Mouse (Mus musculus): ENCODE measurements at regions not wholly inside any gene's neighbourhood (a gene's known extent, or its start where the extent isn't known, plus 50 kb on each side); places are given as distances from the start of the nearest gene placed in this dataset.

DNA sequence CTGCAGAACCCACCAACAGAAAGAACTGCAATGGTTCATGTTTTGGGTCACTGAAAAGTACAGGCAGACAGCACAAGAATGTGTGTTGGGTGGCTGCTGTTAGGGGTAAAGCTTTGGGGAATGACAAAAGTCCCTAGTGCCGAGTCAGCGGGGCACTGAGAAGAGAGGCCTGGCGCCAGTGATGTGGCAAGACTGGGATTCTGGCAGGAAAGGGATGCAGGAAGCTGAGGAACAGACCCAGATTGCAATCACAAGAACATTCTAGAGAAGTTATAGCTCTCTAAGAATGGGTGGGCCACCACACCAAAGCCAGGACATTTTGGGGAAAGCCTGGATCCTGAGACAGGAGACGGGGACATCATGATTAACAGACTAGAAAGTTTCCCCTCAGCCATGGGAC is 241.0 kb downstream of the Sipa1l2 start:
- in situ Hi-C loops (cut with MboI; ENCODE audit: low pct_ligation_motif_present, low pct_unique_long_range_greater_than_20kb, low sequenced_read_pairs), result loop anchor here (25.0 kb wide), 1 partner anchor 234 kb away; the partner anchor contains the start of gene Sipa1l2
- Histone ChIP-seq H3K36me3 (replicated peaks in 1 of 2; ENCODE audit: control insufficient read depth in 1 of 2, insufficient read depth in 1 of 2, low read length in 1 of 2) (no peaks in the 10 kb centered on the region), H3K9me3 (replicated peaks; ENCODE audit: low read length) (no peaks in the 10 kb centered on the region)

DNA sequence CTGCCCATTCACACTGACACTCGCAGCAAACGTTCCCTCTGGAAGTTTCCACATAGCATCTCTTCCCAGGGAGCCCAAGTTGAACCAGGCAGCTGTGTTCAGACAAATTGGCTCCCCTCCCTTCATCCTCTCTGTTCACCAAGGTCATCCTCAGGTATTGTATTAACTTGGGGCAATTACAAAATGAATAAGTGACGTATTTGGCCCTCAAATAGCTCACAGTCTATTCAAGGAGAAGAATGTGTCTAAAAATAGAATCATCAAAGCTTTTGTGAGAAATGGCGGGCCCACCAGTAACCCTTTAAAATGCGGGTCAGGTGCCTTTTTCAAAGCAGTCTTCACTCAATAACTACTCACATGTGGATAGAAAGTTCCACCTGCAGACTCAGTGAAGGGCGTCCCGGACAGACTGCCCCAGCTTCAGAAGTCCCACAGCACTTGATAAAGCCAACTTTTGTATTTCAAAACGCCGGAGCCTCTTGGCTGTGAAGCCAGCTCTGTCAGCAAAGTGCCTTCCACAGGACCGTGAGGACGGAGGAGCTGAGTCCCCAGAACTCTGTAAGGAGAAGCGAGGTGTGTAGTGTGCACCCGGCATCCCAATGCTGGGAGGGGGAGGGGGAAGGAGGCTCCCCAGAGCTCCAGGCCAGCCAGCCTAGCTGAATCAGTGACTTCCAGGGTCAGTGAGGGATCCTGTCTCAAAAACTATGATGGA is 241.9 kb downstream of the Sipa1l2 start:
- Histone ChIP-seq H3K4me2 (ENCODE audit: insufficient read depth, low read depth, poor library complexity, severe bottlenecking) (no peak overlapping the region), H3K4me3 (replicated peaks in 1 of 3; ENCODE audit: low read depth in 2 of 3, low read length in 2 of 3, poor library complexity in 1 of 3) (no peak overlapping the region), H3K9ac (ENCODE audit: insufficient read depth, low read depth) (no peak overlapping the region), H3K4me1 (ENCODE audit: control insufficient read depth in 1 of 2, insufficient read depth in 2 of 2) (peaks cover 4 to 21% of the 10 kb centered on the region in 2 experiments), H3K79me2 (replicated peaks; ENCODE audit: control insufficient read depth, extremely low read depth, insufficient read depth, poor library complexity, severe bottlenecking) (no peaks in the 10 kb centered on the region), H3K27ac (ENCODE audit: insufficient read depth, low read depth) (no peak overlapping the region), H3K27me3 (replicated peaks) (no peaks in the 10 kb centered on the region), H3K36me3 (replicated peaks in 1 of 2; ENCODE audit: control insufficient read depth in 1 of 2, insufficient read depth in 1 of 2, low read length in 1 of 2) (no peaks in the 10 kb centered on the region), H3K9me3 (replicated peaks; ENCODE audit: low read length) (no peaks in the 10 kb centered on the region)
- dilution Hi-C loops (cut with MboI; ENCODE audit: extremely low pct_ligation_motif_present, extremely low pct_unique_long_range_greater_than_20kb, low sequenced_read_pairs), result no loop called here
- DNase-seq (ENCODE audit: extremely low read depth), result no peak
- TF ChIP-seq IRF4 (IDR thresholded peaks at IDR 0.05; ENCODE audit: low read depth, low read length) (no peak), NRF1 (IDR thresholded peaks at IDR 0.05; ENCODE audit: low read depth, low read length) (no peak), CTCF (conservative IDR thresholded peaks at IDR 0.05 in 1 of 2, IDR thresholded peaks at IDR 0.05 in 1 of 2; ENCODE audit: low read depth in 2 of 2, low read length in 2 of 2) (no peak), EP300 (IDR thresholded peaks at IDR 0.05; ENCODE audit: low read length) (no peak), ZNF384 (IDR thresholded peaks at IDR 0.05; ENCODE audit: low read depth, low read length) (no peak), ZKSCAN1 (IDR thresholded peaks at IDR 0.05; ENCODE audit: borderline replicate concordance, low read depth, low read length) (no peak), ZMIZ1 (IDR thresholded peaks at IDR 0.05; ENCODE audit: low read depth, low read length) (no peak), ETS1 (conservative IDR thresholded peaks at IDR 0.05; ENCODE audit: low read depth, low read length) (no peak), TCF12 (IDR thresholded peaks at IDR 0.05; ENCODE audit: low read depth, low read length) (no peak), RCOR1 (conservative IDR thresholded peaks at IDR 0.05; ENCODE audit: low read depth, low read length) (no peak), RAD21 (IDR thresholded peaks at IDR 0.05; ENCODE audit: low read depth, low read length) (no peak), MXI1 (IDR thresholded peaks at IDR 0.05; ENCODE audit: low read depth, low read length) (no peak), MAFK (IDR thresholded peaks at IDR 0.05; ENCODE audit: insufficient replicate concordance, low read length) (no peak), SMC3 (IDR thresholded peaks at IDR 0.05; ENCODE audit: low read depth, low read length) (no peak)
- in situ Hi-C loops (cut with MboI; ENCODE audit: low pct_ligation_motif_present, low pct_unique_long_range_greater_than_20kb, low sequenced_read_pairs), result loop anchor here (25.0 kb wide), 1 partner anchor 235 kb away; the partner anchor contains the start of gene Sipa1l2

More for the DNA sequence above, 241.0 kb downstream of the Sipa1l2 start:
- DNase-seq (ENCODE audit: extremely low read depth), result no peak
- Histone ChIP-seq H3K9ac (ENCODE audit: insufficient read depth, low read depth) (no peak overlapping the region), H3K4me1 (ENCODE audit: control insufficient read depth in 1 of 2, insufficient read depth in 2 of 2) (peaks cover 4 to 24% of the 10 kb centered on the region in 2 experiments), H3K4me3 (replicated peaks in 1 of 3; ENCODE audit: low read depth in 2 of 3, low read length in 2 of 3, poor library complexity in 1 of 3) (no peak overlapping the region), H3K4me2 (ENCODE audit: insufficient read depth, low read depth, poor library complexity, severe bottlenecking) (no peak overlapping the region), H3K79me2 (replicated peaks; ENCODE audit: control insufficient read depth, extremely low read depth, insufficient read depth, poor library complexity, severe bottlenecking) (no peaks in the 10 kb centered on the region), H3K27me3 (replicated peaks) (no peaks in the 10 kb centered on the region), H3K27ac (ENCODE audit: insufficient read depth, low read depth) (no peak overlapping the region)
- dilution Hi-C loops (cut with MboI; ENCODE audit: extremely low pct_ligation_motif_present, extremely low pct_unique_long_range_greater_than_20kb, low sequenced_read_pairs), result no loop called here
- TF ChIP-seq MYC (IDR thresholded peaks at IDR 0.05; ENCODE audit: low read depth, low read length), result no peak
- no peak for TF ChIP-seq ETS1 (conservative IDR thresholded peaks at IDR 0.05; ENCODE audit: low read depth, low read length)
- TF ChIP-seq NRF1 (IDR thresholded peaks at IDR 0.05; ENCODE audit: low read depth, low read length), result no peak
- no peak for TF ChIP-seq BHLHE40 (IDR thresholded peaks at IDR 0.05; ENCODE audit: low read depth, low read length)
- TF ChIP-seq IRF4 (IDR thresholded peaks at IDR 0.05; ENCODE audit: low read depth, low read length), result no peak
- no peak for TF ChIP-seq E2F4 (IDR thresholded peaks at IDR 0.05; ENCODE audit: insufficient replicate concordance, low read depth, low read length)
- no peak for TF ChIP-seq RAD21 (IDR thresholded peaks at IDR 0.05; ENCODE audit: low read depth, low read length)
- TF ChIP-seq MAFK (IDR thresholded peaks at IDR 0.05; ENCODE audit: insufficient replicate concordance, low read length), result no peak
- TF ChIP-seq TBP (conservative IDR thresholded peaks at IDR 0.05; ENCODE audit: low read depth, low read length), result no peak
- TF ChIP-seq POLR2A (IDR thresholded peaks at IDR 0.05; ENCODE audit: low read depth, low read length), result no peak
- no peak for TF ChIP-seq CHD2 (IDR thresholded peaks at IDR 0.05; ENCODE audit: low read length)
- no peak for TF ChIP-seq ZMIZ1 (IDR thresholded peaks at IDR 0.05; ENCODE audit: low read depth, low read length)
- no peak for TF ChIP-seq SIN3A (IDR thresholded peaks at IDR 0.05; ENCODE audit: low read length)
- TF ChIP-seq ELF1 (IDR thresholded peaks at IDR 0.05; ENCODE audit: low read depth, low read length), result no peak
- TF ChIP-seq ZKSCAN1 (IDR thresholded peaks at IDR 0.05; ENCODE audit: borderline replicate concordance, low read depth, low read length), result no peak
- no peak for TF ChIP-seq EP300 (IDR thresholded peaks at IDR 0.05; ENCODE audit: low read length)
- no peak for TF ChIP-seq JUN (IDR thresholded peaks at IDR 0.05; ENCODE audit: insufficient read depth, low read depth, low read length)
- TF ChIP-seq NELFE (IDR thresholded peaks at IDR 0.05; ENCODE audit: low read depth, low read length), result no peak

Measured in CH12.LX (cell line).